Mouse (Mus musculus) small intestine, adult 2 months (tissue): ENCODE measurements at regions not wholly inside any gene's neighbourhood (a gene's known extent, or its start where the extent isn't known, plus 50 kb on each side); places are given as distances from the start of the nearest gene placed in this dataset.

Source experiments
- CTCF ChIP-seq: fragments of 200-500 bp; IDR thresholded peaks from 2 replicates; pipeline ENCODE4 v1.5.1; 2012; ENCODE audit warnings: low read depth, mild to moderate bottlenecking, control low read depth, inconsistent platforms, low read length, moderate library complexity, mixed read lengths; ENCODE audit not compliant: insufficient replicate concordance, insufficient read length; ENCODE audit errors: extremely low read depth
- POLR2A ChIP-seq: fragments of 200-500 bp; IDR thresholded peaks from 2 replicates; pipeline ENCODE4 v1.6.1; 2012; ENCODE audit warnings: low read depth, mild to moderate bottlenecking, control low read depth, inconsistent platforms, low read length, moderate library complexity

- TF ChIP-seq CTCF (no peak), POLR2A (no peak)
These were observed 84.4 kb upstream of the Card11 start for GRCm38 (mm10) chr5:141084746-141085145.
